Mouse (Mus musculus): Measurements from ENCODE around the gene Hist1h2an.

GRCm38 (mm10) chr13:21789925-21790324 lies 2.9 kb upstream of the Hist1h2an start:
- no peak for TF ChIP-seq CTCF (IDR thresholded peaks at IDR 0.05; ENCODE audit: low read depth)
- no peak for TF ChIP-seq EP300 (IDR thresholded peaks at IDR 0.05; ENCODE audit: low read depth)

All from heart, postnatal 0 days (tissue).